Mouse (Mus musculus) G1E (cell line): ENCODE results near the gene Itga2.

ENCODE experiments used
- CTCF ChIP-seq: IDR thresholded peaks from 2 replicates; pipeline ENCODE4 v1.5.1; 2012; ENCODE audit warnings: low read depth, low read length, inconsistent platforms, mixed read lengths
- GATA1 ChIP-seq: IDR thresholded peaks from 2 replicates; pipeline ENCODE4 v1.6.1; 2012; ENCODE audit warnings: borderline replicate concordance, low read length, inconsistent platforms, mixed read lengths

- no peak for TF ChIP-seq GATA1
- TF ChIP-seq CTCF = no peak
Observed at GRCm38 (mm10) chr13:114923331-114923730, 8.6 kb downstream of the Itga2 start.
